Mouse (Mus musculus): ENCODE measurements around the gene S100a6. TPM values are rescaled to one million over a fixed set of nuclear protein-coding genes. Genes with fewer than 3 reads are reported as not detected.

The S100a6 gene
- polyA plus RNA-seq, 1 experiment from 2014 or later: 6.1 TPM

GRCm38 (mm10) chr3:90613461-90614147, 922 bp downstream of the S100a6 start:
- ATAC-seq (ENCODE audit: low read depth) (no peak), DNase-seq (no peak)
- Histone ChIP-seq H3K27ac (no peak overlapping the region), H3K27me3 (peaks cover 11% of the 10 kb centered on the region; the same call in 1 of the 2 replicates), H3K4me2 (peak overlapping the region; percentile 52; the same call in 1 of the 2 replicates), H3K9me3 (replicated peaks) (no peaks in the 10 kb centered on the region), H3K9ac (no peak overlapping the region), H3K4me1 (replicated peaks) (peaks cover 8% of the 10 kb centered on the region), H3K4me3 (replicated peaks) (peak overlapping the region; percentile 25; the same call in 1 of the 2 replicates), H3K36me3 (no peaks in the 10 kb centered on the region)
- WGBS (ENCODE audit: insufficient replicate concordance): 35% methylated on average over 7 of the region's 7 CpGs

- DNase-seq (no peak), ATAC-seq (ENCODE audit: low read depth) (no peak)
- Histone ChIP-seq H3K4me1 (replicated peaks) (peaks cover 8% of the 10 kb centered on the region), H3K27me3 (peaks cover 11% of the 10 kb centered on the region; the same call in 1 of the 2 replicates), H3K27ac (no peak overlapping the region), H3K4me2 (no peak overlapping the region), H3K9ac (no peak overlapping the region), H3K36me3 (no peaks in the 10 kb centered on the region), H3K4me3 (replicated peaks) (no peak overlapping the region), H3K9me3 (replicated peaks) (no peaks in the 10 kb centered on the region)
- 65% methylated on average over 6 of the region's 6 CpGs for WGBS (ENCODE audit: insufficient replicate concordance)
Measured at GRCm38 (mm10) chr3:90614148-90614530, 1.5 kb downstream of the S100a6 start.

- no peaks in the 10 kb centered on the region for H3K36me3 ChIP-seq
- H3K27ac ChIP-seq: no peak overlapping the region
- no peak overlapping the region for H3K9ac ChIP-seq
- no peak for ATAC-seq (ENCODE audit: low read depth)
- no peak overlapping the region for H3K4me2 ChIP-seq
- H3K9me3 ChIP-seq (replicated peaks): no peaks in the 10 kb centered on the region
- no peak overlapping the region for H3K4me3 ChIP-seq (replicated peaks)
- peaks cover 11% of the 10 kb centered on the region; the same call in 1 of the 2 replicates for H3K27me3 ChIP-seq
- peaks cover 8% of the 10 kb centered on the region for H3K4me1 ChIP-seq (replicated peaks)
- WGBS (ENCODE audit: insufficient replicate concordance): 59% methylated on average over 11 of the region's 11 CpGs
- no peak for DNase-seq
Measured at GRCm38 (mm10) chr3:90614611-90615251, 2.0 kb downstream of the S100a6 start.

GRCm38 (mm10) chr3:90615415-90615814, 2.7 kb downstream of the S100a6 start:
- Histone ChIP-seq H3K27ac (no peak overlapping the region), H3K4me2 (no peak overlapping the region), H3K9me3 (replicated peaks) (no peaks in the 10 kb centered on the region), H3K36me3 (no peaks in the 10 kb centered on the region), H3K9ac (no peak overlapping the region), H3K4me1 (replicated peaks) (peaks cover 8% of the 10 kb centered on the region), H3K27me3 (peaks cover 11% of the 10 kb centered on the region; the same call in 1 of the 2 replicates), H3K4me3 (replicated peaks) (no peak overlapping the region)
- no peak for ATAC-seq (ENCODE audit: low read depth)
- WGBS (ENCODE audit: insufficient replicate concordance): 7% methylated on average over 7 of the region's 7 CpGs
- peak; percentile 13 for DNase-seq

GRCm38 (mm10) chr3:90615911-90616310, 3.2 kb downstream of the S100a6 start:
- H3K9ac ChIP-seq: no peak overlapping the region
- peaks cover 11% of the 10 kb centered on the region; the same call in 1 of the 2 replicates for H3K27me3 ChIP-seq
- H3K9me3 ChIP-seq (replicated peaks): no peaks in the 10 kb centered on the region
- ATAC-seq (ENCODE audit: low read depth) (no peak), DNase-seq (no peak)
- H3K27ac ChIP-seq: no peak overlapping the region
- 72% methylated on average over 1 of the region's 1 CpGs for WGBS (ENCODE audit: insufficient replicate concordance)
- no peaks in the 10 kb centered on the region for H3K36me3 ChIP-seq
- H3K4me1 ChIP-seq (replicated peaks): peaks cover 8% of the 10 kb centered on the region
- H3K4me3 ChIP-seq (replicated peaks): no peak overlapping the region
- H3K4me2 ChIP-seq: no peak overlapping the region

GRCm38 (mm10) chr3:90617586-90617985, 4.9 kb downstream of the S100a6 start:
- Histone ChIP-seq H3K9me3 (replicated peaks) (no peaks in the 10 kb centered on the region), H3K27ac (no peak overlapping the region), H3K4me3 (replicated peaks) (no peak overlapping the region), H3K4me2 (no peak overlapping the region), H3K36me3 (no peaks in the 10 kb centered on the region), H3K27me3 (peaks cover 11% of the 10 kb centered on the region; the same call in 1 of the 2 replicates), H3K4me1 (replicated peaks) (peaks cover 8% of the 10 kb centered on the region), H3K9ac (no peak overlapping the region)
- no peak for ATAC-seq (ENCODE audit: low read depth)
- no peak for DNase-seq
- WGBS (ENCODE audit: insufficient replicate concordance): 6% methylated on average over 1 of the region's 1 CpGs

- DNase-seq (no peak), ATAC-seq (ENCODE audit: low read depth) (no peak)
- H3K4me2 ChIP-seq: no peak overlapping the region
- H3K9me3 ChIP-seq (replicated peaks): no peaks in the 10 kb centered on the region
- 32% methylated on average over 7 of the region's 7 CpGs for WGBS (ENCODE audit: insufficient replicate concordance)
- no peaks in the 10 kb centered on the region for H3K4me1 ChIP-seq (replicated peaks)
- no peaks in the 10 kb centered on the region for H3K36me3 ChIP-seq
- no peak overlapping the region for H3K4me3 ChIP-seq (replicated peaks)
- no peak overlapping the region for H3K27ac ChIP-seq
- no peak overlapping the region for H3K9ac ChIP-seq
- H3K27me3 ChIP-seq: no peaks in the 10 kb centered on the region
Measured at GRCm38 (mm10) chr3:90621552-90621951, 8.9 kb downstream of the S100a6 start.

- ATAC-seq (ENCODE audit: low read depth) (no peak), DNase-seq (no peak)
- H3K4me1 ChIP-seq (replicated peaks): no peaks in the 10 kb centered on the region
- no peaks in the 10 kb centered on the region for H3K36me3 ChIP-seq
- no peak overlapping the region for H3K4me3 ChIP-seq (replicated peaks)
- no peak overlapping the region for H3K4me2 ChIP-seq
- WGBS (ENCODE audit: insufficient replicate concordance): 41% methylated on average over 2 of the region's 2 CpGs
- no peaks in the 10 kb centered on the region for H3K27me3 ChIP-seq
- no peaks in the 10 kb centered on the region for H3K9me3 ChIP-seq (replicated peaks)
- no peak overlapping the region for H3K27ac ChIP-seq
- H3K9ac ChIP-seq: no peak overlapping the region
Measured at GRCm38 (mm10) chr3:90623435-90624071, 10.9 kb downstream of the S100a6 start.

- Histone ChIP-seq H3K36me3 (no peaks in the 10 kb centered on the region), H3K9me3 (replicated peaks) (no peaks in the 10 kb centered on the region), H3K27ac (no peak overlapping the region), H3K9ac (no peak overlapping the region), H3K4me3 (replicated peaks) (no peak overlapping the region), H3K27me3 (no peaks in the 10 kb centered on the region), H3K4me2 (no peak overlapping the region), H3K4me1 (replicated peaks) (no peaks in the 10 kb centered on the region)
- no peak for DNase-seq
- WGBS (ENCODE audit: insufficient replicate concordance): 66% methylated on average over 5 of the region's 5 CpGs
- ATAC-seq (ENCODE audit: low read depth): no peak
Measured at GRCm38 (mm10) chr3:90625496-90625895, 12.8 kb downstream of the S100a6 start.

- Histone ChIP-seq H3K4me3 (replicated peaks) (no peak overlapping the region), H3K27me3 (no peaks in the 10 kb centered on the region), H3K9ac (no peak overlapping the region), H3K36me3 (no peaks in the 10 kb centered on the region), H3K27ac (no peak overlapping the region), H3K4me1 (replicated peaks) (no peaks in the 10 kb centered on the region), H3K4me2 (no peak overlapping the region), H3K9me3 (replicated peaks) (no peaks in the 10 kb centered on the region)
- 53% methylated on average over 9 of the region's 9 CpGs for WGBS (ENCODE audit: insufficient replicate concordance)
- ATAC-seq (ENCODE audit: low read depth) (no peak), DNase-seq (no peak)
Measured at GRCm38 (mm10) chr3:90626266-90627021, 13.8 kb downstream of the S100a6 start.

GRCm38 (mm10) chr3:90627366-90627765, 14.7 kb downstream of the S100a6 start:
- Histone ChIP-seq H3K9ac (no peak overlapping the region), H3K36me3 (no peaks in the 10 kb centered on the region), H3K27ac (no peak overlapping the region), H3K9me3 (replicated peaks) (no peaks in the 10 kb centered on the region), H3K27me3 (no peaks in the 10 kb centered on the region), H3K4me3 (replicated peaks) (no peak overlapping the region), H3K4me2 (no peak overlapping the region), H3K4me1 (replicated peaks) (no peaks in the 10 kb centered on the region)
- ATAC-seq (ENCODE audit: low read depth) (no peak), DNase-seq (no peak)
- 61% methylated on average over 5 of the region's 5 CpGs for WGBS (ENCODE audit: insufficient replicate concordance)

Data from liver, embryonic 13.5 days (tissue).